Mouse (Mus musculus) Patski (cell line): Measurements from ENCODE around the gene Cisd3. TPM values are rescaled to one million over a fixed set of nuclear protein-coding genes. Genes with fewer than 3 reads are reported as not detected.

Experiments used
- ATAC-seq: fragments of 100-300 bp; one replicate; pipeline ENCODE4 v1.8.0; 2021
- CTCF ChIA-PET: fragments of 350-600 bp; sonication (Branson Sonifier 250); formaldehyde crosslinking; loops from one replicate; lab custom pipeline; 2022; ENCODE audit warnings: inconsistent platforms; lab: Charles Lee
- POLR2A ChIA-PET: fragments of 350-600 bp; sonication (Branson Sonifier 250); formaldehyde crosslinking; loops from one replicate; lab custom pipeline; 2022; ENCODE audit warnings: antibody characterized with exemption, inconsistent platforms; lab: Charles Lee
- DNase-seq: peaks from one replicate; pipeline ENCODE4 v3.0.0-alpha.2; 2011; ENCODE audit warnings: low read depth, low spot score
- H3K27me3 ChIP-seq: fragments of 371-371 bp; one replicate; pipeline ENCODE4 v1.5.1; 2021
- CTCF ChIP-seq: fragments of 100-300 bp; IDR thresholded peaks from one replicate; pipeline ENCODE4 v1.5.1; 2021
- in situ Hi-C: fragments of 300-500 bp; cut with MboI; formaldehyde crosslinking; loops from 3 replicates; pipeline ENCODE4 v1.11.1; 2018; ENCODE audit warnings: low pct_unique_long_range_greater_than_20kb, mixed read lengths
- polyA plus RNA-seq: library from polyadenylated mRNA; unstranded; gene quantifications from one replicate; pipeline ENCODE4 v1.2.3, GENCODE M21; 2021

Gene Cisd3
- polyA plus RNA-seq, 1 experiment from 2014 or later = 60.3 TPM

DNA sequence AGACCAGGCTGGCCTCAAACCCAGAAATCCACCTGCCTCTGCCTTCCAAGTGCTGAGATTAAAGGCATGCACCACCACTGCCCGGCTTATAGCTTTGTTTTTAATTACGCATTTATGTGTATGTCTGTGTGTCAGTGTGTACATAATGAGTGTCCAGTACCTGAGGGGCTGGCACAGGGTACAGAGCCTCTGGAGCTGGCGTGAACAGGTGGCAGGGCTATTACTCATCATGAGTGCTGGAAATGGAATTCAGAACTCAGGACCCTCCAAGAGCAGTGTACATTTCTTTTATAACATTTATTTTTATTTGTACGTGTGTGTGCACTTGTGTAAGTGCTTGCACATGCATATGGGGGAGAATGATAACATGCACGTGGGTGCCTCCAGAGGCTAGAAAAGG is 51.0 kb downstream of the Cisd3 start:
- no peak for DNase-seq
- ATAC-seq = no peak
- no peaks in the 10 kb centered on the region for H3K27me3 ChIP-seq
- in situ Hi-C loops = no loop called here
- POLR2A ChIA-PET = interaction anchor here (0.6 to 1.1 kb wide), 2 partner anchors 7 to 27 kb away, joined by 3 read pairs; no protein-coding TSS in a partner anchor
- CTCF ChIA-PET = interaction anchor here (0.5 to 1.1 kb wide), 3 partner anchors 11 to 139 kb away, joined by 3 to 4 read pairs (median 3); no protein-coding TSS in a partner anchor
- TF ChIP-seq CTCF = no peak

DNA sequence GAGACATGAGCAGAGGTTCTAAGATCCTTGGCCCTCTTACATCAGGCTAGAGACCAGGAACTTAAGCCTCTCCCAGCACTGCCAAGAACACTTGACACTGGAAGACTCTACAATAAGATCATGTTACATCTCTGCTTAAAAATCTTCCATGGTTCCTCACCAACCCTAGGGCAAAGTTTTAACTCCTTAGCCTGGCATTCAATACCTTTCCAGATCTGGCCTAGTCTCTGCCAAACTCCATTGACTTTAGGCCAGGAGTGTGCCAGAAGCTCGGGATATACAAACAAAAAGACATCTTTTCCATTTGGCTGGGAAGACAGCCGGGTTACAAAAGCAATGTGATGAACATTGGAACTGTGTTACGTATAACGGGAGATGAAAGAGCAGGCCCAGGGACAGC is 52.0 kb downstream of the Cisd3 start:
- no peak for TF ChIP-seq CTCF
- POLR2A ChIA-PET = no interaction called here
- H3K27me3 ChIP-seq = no peaks in the 10 kb centered on the region
- CTCF ChIA-PET = interaction anchor here (0.9 to 1.0 kb wide), 2 partner anchors 11 to 33 kb away, joined by 3 to 4 read pairs; no protein-coding TSS in a partner anchor
- ATAC-seq (no peak), DNase-seq (no peak)
- in situ Hi-C loops = no loop called here

Other genes starting within 250 kb of the Cisd3 start
- 0.17 TPM for gene 4933428G20Rik, start 185.5 kb upstream of the Cisd3 start, polyA plus RNA-seq
- gene Srcin1, start 109.6 kb upstream of the Cisd3 start, polyA plus RNA-seq = 1.8 TPM
- gene Epop, start 56.1 kb upstream of the Cisd3 start, polyA plus RNA-seq = 5.3 TPM
- gene Mllt6, start 22.4 kb upstream of the Cisd3 start, polyA plus RNA-seq = 28.1 TPM
- gene Pcgf2, start 14.7 kb downstream of the Cisd3 start, polyA plus RNA-seq = 47.3 TPM
- 246 TPM for gene Psmb3, start 17.6 kb downstream of the Cisd3 start, polyA plus RNA-seq
- gene Pip4k2b, start 58.9 kb downstream of the Cisd3 start, polyA plus RNA-seq = 30.9 TPM
- gene Cwc25, start 80.7 kb downstream of the Cisd3 start, polyA plus RNA-seq = 20.1 TPM
- 0.10 TPM for gene 1700001P01Rik, start 90.1 kb downstream of the Cisd3 start, polyA plus RNA-seq
- gene Rpl23, start 96.6 kb downstream of the Cisd3 start, polyA plus RNA-seq = 568 TPM
- gene Lasp1, start 113.2 kb downstream of the Cisd3 start, polyA plus RNA-seq = 246 TPM
- 1.5 TPM for gene B230217C12Rik, start 155.0 kb downstream of the Cisd3 start, polyA plus RNA-seq
- 1.5 TPM for gene Fbxo47, start 198.3 kb downstream of the Cisd3 start, polyA plus RNA-seq